Mouse (Mus musculus) heart, embryonic 15.5 days (tissue): ENCODE results near the gene Xlr5a. TPM values are rescaled to one million over a fixed set of nuclear protein-coding genes. Genes with fewer than 3 reads are reported as not detected.
"Not testable (repeated sequence)": the region's sequence is repeated elsewhere in the genome, so short reads cannot be mapped to it uniquely, and the experiment has no call there.

ENCODE experiments used
- ATAC-seq: fragments of 200-750 bp; cut with Nextera tagmentation; replicated peaks from 2 replicates; pipeline ENCODE4 v1.8.0; 2017; ENCODE audit warnings: low read depth, moderate TSS enrichment; ENCODE audit not compliant: insufficient number of reproducible peaks, insufficient read depth, low FRiP score
- H3K27ac ChIP-seq: fragments of 300-500 bp; sonication (generic); 2 replicates; pipeline ENCODE4 v1.5.1; 2015; ENCODE audit warnings: mild to moderate bottlenecking, inconsistent platforms
- H3K27me3 ChIP-seq: fragments of 300-500 bp; sonication (generic); 2 replicates; pipeline ENCODE4 v1.6.1; 2015; ENCODE audit warnings: inconsistent platforms
- H3K36me3 ChIP-seq: fragments of 300-500 bp; sonication (generic); 2 replicates; pipeline ENCODE4 v1.6.1; 2015; ENCODE audit warnings: mild to moderate bottlenecking, inconsistent platforms
- H3K4me1 ChIP-seq: fragments of 300-500 bp; sonication (generic); replicated peaks from 2 replicates; pipeline ENCODE4 v1.6.1; 2015; ENCODE audit warnings: inconsistent platforms
- H3K4me2 ChIP-seq: fragments of 300-500 bp; sonication (generic); 2 replicates; pipeline ENCODE4 v1.6.1; 2015; ENCODE audit warnings: inconsistent platforms, mild to moderate bottlenecking, moderate library complexity
- H3K4me3 ChIP-seq: fragments of 300-500 bp; sonication (generic); 2 replicates; pipeline ENCODE4 v1.5.1; 2015; ENCODE audit warnings: mild to moderate bottlenecking, inconsistent platforms
- H3K9ac ChIP-seq: fragments of 300-500 bp; sonication (generic); 2 replicates; pipeline ENCODE4 v1.6.1; 2015; ENCODE audit warnings: mild to moderate bottlenecking, inconsistent platforms
- H3K9me3 ChIP-seq: fragments of 300-500 bp; sonication (generic); replicated peaks from 2 replicates; pipeline ENCODE4 v1.6.1; 2016; ENCODE audit warnings: inconsistent platforms
- WGBS: fragments of 180-500 bp; shearing (Covaris S2); methylation state at CpG from one replicate; pipeline ENCODE4 v1.1.7; 2015; ENCODE audit warnings: mixed read lengths; 5-methylcytosine and 5-hydroxymethylcytosine counted together
- polyA plus RNA-seq: library from polyadenylated mRNA; unstranded; fragments of >200 nt; fragmentation: Nextera tagmentation; extraction: Ambion mirVana; gene quantifications from 2 replicates; pipeline ENCODE4 v1.2.1, GENCODE M21; 2015

The Xlr5a gene
- polyA plus RNA-seq, 1 experiment from 2014 or later: not detected

- H3K9ac ChIP-seq, ATAC-seq, H3K4me1 ChIP-seq, H3K27me3 ChIP-seq, H3K9me3 ChIP-seq, H3K27ac ChIP-seq, H3K36me3 ChIP-seq, H3K4me2 ChIP-seq, H3K4me3 ChIP-seq: not testable (repeated sequence)
- WGBS: 68% methylated on average over 14 of the region's 14 CpGs
Observed at GRCm38 (mm10) chrX:73242821-73243325, 49.9 kb downstream of the Xlr5a start, which contains the start of gene Xlr4c. Gene Xlr4c (minus strand): TSS chrX:73243130.

DNA sequence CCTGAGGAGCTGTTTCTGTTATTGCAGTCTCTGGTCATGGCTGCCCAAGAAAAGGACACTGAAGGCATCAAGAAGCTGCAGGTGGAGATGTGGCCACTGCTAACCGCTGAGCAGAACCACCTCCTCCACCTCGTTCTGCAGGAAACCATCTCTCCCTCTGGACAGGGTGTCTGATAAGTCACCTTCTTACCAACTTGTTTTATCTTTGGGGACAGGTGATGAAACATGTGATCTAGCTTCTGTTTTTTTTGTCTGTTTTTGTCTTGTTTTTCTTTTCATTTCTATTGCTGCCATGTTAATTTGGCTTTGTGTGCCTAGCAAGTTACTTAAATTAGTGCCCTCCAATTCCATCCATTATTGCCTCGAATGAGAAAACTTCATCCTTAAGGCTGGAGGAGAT, 63.5 kb downstream of the Xlr5a start:
- H3K27ac ChIP-seq: 0 out of 2 replicates have a peak overlapping the region, but pooled peaks have one; percentile 96
- H3K4me2 ChIP-seq: peak overlapping the region; percentile 89
- no peaks in the 10 kb centered on the region for H3K36me3 ChIP-seq
- ATAC-seq: no peak
- no peaks in the 10 kb centered on the region for H3K4me1 ChIP-seq
- no peaks in the 10 kb centered on the region for H3K9me3 ChIP-seq
- H3K9ac ChIP-seq: peak overlapping the region; percentile 67
- peak overlapping the region; percentile 68 for H3K4me3 ChIP-seq
- 32% methylated on average over 3 of the region's 3 CpGs for WGBS
- no peaks in the 10 kb centered on the region for H3K27me3 ChIP-seq

DNA sequence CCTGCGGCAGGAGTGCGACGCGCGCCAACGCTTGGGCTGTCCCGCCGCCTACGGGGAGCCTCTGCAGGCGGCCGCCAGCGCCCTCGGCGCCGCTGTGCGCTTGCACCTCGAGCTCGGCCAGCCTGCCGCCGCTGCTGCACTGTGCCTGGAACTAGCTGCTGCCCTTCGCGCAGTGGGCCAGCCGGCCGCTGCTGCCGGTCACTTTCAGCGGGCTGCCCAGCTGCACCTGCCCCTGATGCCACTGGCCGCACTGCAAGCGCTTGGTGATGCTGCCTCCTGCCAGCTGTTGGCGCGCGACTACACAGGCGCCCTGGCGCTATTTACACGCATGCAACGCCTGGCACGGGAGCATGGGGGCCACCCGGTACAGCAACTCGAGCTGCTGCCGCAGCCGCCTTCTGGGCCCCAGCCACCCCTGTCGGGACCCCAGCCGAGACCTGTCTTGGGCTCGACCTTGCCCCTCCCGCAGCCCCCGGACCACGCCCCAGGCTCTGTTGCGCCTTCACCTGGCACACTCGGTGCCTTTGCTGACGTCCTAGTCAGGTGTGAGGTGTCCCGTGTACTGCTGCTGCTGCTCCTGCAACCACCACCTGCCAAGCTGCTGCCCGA, 64.1 kb downstream of the Xlr5a start:
- Histone ChIP-seq H3K4me2 (peak overlapping the region; percentile 89), H3K4me3 (peak overlapping the region; percentile 68), H3K27ac (peak overlapping the region; percentile 96), H3K4me1 (no peaks in the 10 kb centered on the region), H3K27me3 (no peaks in the 10 kb centered on the region), H3K36me3 (no peaks in the 10 kb centered on the region), H3K9ac (peak overlapping the region; percentile 67), H3K9me3 (no peaks in the 10 kb centered on the region)
- peak; percentile 36 for ATAC-seq
- WGBS: 15% methylated on average over 48 of the region's 51 CpGs

DNA sequence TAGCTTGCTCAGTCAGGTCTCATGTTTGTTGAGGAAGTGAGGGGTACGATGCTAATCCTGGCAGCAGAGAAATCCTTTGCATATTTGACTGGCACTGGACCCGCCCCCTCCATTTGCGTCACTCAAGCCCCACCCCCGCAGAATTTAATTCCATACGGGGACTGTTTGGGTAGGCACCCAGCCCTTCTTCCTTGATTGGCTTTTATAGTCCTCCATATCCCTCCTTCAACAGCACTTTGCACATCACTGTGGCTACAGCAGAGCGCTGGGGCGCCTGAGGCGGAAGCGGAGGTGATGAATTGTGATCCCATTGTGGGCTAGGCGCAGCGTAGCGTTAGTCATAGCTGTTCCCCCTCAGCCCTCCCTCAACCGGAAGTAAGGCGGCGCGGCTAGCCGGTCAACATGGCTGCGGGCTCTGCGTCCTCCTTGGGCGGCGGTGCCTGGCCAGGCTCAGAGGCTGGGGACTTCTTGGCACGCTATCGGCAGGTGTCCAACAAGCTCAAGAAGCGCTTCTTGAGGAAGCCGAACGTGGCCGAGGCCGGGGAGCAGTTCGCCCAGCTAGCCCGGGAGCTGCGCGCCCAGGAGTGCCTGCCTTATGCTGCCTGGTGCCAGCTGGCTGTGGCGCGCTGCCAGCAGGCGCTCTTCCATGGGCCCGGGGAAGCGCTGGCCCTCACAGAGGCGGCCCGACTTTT, 64.7 kb downstream of the Xlr5a start, which contains the start of gene F8a:
F8a (plus strand) TSS at position 378 of the 692 bp plus-strand sequence.
- Histone ChIP-seq H3K4me3 (peak within 1 kb of the TSS; percentile 68), H3K4me1 (no peaks in the 10 kb centered on the region), H3K36me3 (no peaks in the 10 kb centered on the region), H3K4me2 (peak within 1 kb of the TSS; percentile 89), H3K9me3 (no peaks in the 10 kb centered on the region), H3K27me3 (no peaks in the 10 kb centered on the region), H3K27ac (peak within 1 kb of the TSS; percentile 96), H3K9ac (peak within 1 kb of the TSS; percentile 67)
- WGBS: 15% methylated on average over 39 of the region's 39 CpGs
- ATAC-seq: peak; percentile 92

DNA sequence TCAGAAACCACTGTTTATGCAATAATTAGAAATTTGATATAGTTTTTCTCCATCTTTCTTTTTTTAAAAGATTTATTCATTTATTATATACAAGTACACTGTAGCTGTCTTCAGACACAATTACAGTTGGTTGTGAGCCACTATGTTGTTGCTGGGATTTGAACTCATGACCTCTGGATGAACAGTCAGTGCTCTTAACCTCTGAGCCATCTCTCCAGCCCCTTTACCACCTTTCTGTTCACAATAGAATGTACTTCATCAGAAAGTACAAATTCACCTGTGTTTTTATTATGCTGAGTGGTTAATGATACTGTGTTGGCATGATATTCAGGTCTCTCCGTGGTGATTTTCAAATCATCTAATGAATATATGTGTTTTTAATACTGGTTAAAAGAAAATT, 67.4 kb downstream of the Xlr5a start:
- no peak overlapping the region for H3K9ac ChIP-seq
- 49% methylated on average over 1 of the region's 1 CpGs for WGBS
- no peaks in the 10 kb centered on the region for H3K27me3 ChIP-seq
- H3K27ac ChIP-seq: no peak overlapping the region
- no peaks in the 10 kb centered on the region for H3K36me3 ChIP-seq
- no peaks in the 10 kb centered on the region for H3K4me1 ChIP-seq
- H3K9me3 ChIP-seq: no peaks in the 10 kb centered on the region
- no peak for ATAC-seq
- no peak overlapping the region for H3K4me3 ChIP-seq
- no peak overlapping the region for H3K4me2 ChIP-seq

DNA sequence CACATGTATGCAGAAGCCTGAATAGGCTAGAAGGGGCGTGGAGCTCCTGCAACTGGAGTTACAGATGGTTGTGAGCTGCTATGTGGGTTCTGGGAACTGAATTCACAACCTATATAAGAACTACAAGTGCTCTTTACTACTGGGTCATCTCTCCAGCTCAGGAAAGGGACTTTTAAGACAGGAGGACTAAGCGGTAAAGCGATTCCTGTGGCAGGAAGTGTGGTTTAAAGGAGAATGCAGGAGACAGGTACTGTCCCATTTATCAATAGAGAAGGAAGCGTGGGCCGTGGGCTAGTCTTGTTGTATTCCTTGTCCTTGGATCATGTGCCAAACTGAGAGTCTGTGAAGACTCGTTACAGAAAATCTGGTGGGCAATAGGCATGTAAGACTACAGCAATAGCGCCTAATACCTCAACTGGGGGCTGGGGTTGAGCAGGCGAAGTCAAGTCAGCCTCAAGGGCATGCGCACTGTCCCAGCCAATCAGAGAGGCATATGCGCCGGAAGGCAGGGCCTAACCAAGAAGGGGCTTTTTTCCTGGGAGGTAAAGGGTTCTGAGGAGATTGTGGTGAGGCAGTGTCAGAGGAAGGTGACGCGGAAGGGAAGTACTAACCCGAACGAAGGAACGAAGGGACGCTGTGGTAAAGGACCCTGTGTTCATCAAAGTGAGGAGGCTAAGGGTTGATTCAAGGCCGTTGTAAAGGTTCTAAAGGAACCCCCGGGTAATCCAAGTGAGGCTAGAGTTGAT, 78.8 kb downstream of the Xlr5a start, which contains the start of gene Xlr4b:
Xlr4b (plus strand) TSS at position 515 of the 746 bp plus-strand sequence.
- ATAC-seq: not testable (repeated sequence)

DNA sequence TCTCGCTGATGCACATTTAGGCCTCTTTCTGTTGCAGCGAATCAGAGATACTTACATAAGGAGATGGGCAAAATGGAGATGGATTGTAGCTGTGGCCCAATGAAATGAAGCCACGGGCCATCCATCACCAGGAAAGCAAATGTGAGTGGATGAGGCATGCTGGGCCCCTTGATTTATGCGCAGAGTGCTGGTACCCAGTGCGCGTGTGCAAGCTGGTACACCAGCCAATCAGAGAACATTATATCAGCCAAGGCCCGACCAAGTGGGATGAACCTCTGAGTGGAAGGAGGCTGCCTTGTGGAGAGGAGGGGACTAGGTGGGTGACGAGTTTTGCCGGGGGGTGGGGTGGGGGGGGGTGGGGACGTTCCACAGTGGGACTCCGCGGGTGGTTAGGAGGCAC, 100.8 kb downstream of the Xlr5a start, which contains the start of gene Xlr3b:
Xlr3b (plus strand) TSS at position 274 of the 400 bp plus-strand sequence.
- H3K27ac ChIP-seq, ATAC-seq, H3K4me1 ChIP-seq, H3K9ac ChIP-seq, H3K4me3 ChIP-seq, H3K4me2 ChIP-seq, H3K36me3 ChIP-seq, H3K9me3 ChIP-seq, H3K27me3 ChIP-seq: not testable (repeated sequence)
- 69% methylated on average over 11 of the region's 12 CpGs for WGBS

More for the DNA sequence above, 78.8 kb downstream of the Xlr5a start, which contains the start of gene Xlr4b:
- not testable (repeated sequence) for H3K4me1 ChIP-seq, H3K4me3 ChIP-seq, H3K9ac ChIP-seq, H3K27ac ChIP-seq, H3K4me2 ChIP-seq, H3K27me3 ChIP-seq, H3K36me3 ChIP-seq, H3K9me3 ChIP-seq
- WGBS: 73% methylated on average over 19 of the region's 19 CpGs

GRCm38 (mm10) chrX:73176889-73177288, 115.9 kb downstream of the Xlr5a start, which contains the start of gene Spin2d:
Gene Spin2d (minus strand): TSS chrX:73176989.
- WGBS: 56% methylated on average over 5 of the region's 15 CpGs

DNA sequence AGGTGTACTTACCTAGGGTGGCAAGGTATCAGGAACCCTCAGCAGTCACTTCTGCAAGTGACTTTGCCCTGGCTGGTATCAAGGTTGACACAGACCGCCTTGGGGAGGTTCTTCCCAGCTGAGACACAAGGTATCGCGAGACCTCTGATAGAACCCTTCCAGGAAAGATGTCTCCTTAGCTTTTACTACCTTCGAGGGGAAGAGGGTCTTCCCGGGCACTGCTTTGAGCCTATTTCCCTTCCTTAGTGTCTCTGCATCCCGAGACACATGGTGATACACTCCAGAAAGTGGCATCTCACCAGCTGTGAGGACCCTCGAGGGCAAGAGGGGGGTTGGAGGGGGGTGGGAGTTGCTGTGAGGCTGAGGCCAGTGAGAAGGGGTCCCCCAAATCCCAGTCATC, 143.4 kb downstream of the Xlr5a start, which contains the start of gene DXBay18:
DXBay18 (minus strand) TSS at position 101 of the 400 bp plus-strand sequence.
- H3K9me3 ChIP-seq, H3K4me3 ChIP-seq, ATAC-seq, H3K27me3 ChIP-seq, H3K9ac ChIP-seq, H3K36me3 ChIP-seq, H3K27ac ChIP-seq, H3K4me2 ChIP-seq, H3K4me1 ChIP-seq: not testable (repeated sequence)
- WGBS: no CpG with 5 or more reads among the region's 7 CpGs

More at GRCm38 (mm10) chrX:73176889-73177288, 115.9 kb downstream of the Xlr5a start, which contains the start of gene Spin2d:
- H3K9ac ChIP-seq, H3K4me1 ChIP-seq, ATAC-seq, H3K27ac ChIP-seq, H3K4me2 ChIP-seq, H3K4me3 ChIP-seq, H3K27me3 ChIP-seq, H3K9me3 ChIP-seq, H3K36me3 ChIP-seq: not testable (repeated sequence)

DNA sequence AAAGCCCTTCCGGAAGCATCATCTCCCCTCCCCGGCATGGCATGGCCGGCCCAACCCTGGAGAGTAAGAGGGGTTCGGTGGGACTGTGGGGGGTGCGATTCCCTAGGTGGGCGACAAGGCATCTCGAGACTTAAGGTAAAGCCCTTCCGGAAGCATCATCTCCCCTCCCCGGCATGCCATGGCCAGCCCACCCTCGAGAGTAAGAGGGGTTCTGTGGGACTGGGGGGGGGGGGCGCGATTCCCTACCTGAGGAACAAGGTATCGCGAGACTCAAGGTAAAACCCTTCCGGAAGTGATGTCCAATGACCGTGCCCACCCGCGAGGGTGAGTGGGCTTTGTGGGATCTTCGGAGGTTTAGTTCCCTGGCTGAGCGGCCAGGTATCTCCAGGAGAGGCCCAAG, 144.3 kb downstream of the Xlr5a start, which contains the start of gene Xlr5b:
Xlr5b (plus strand) TSS at position 301 of the 400 bp plus-strand sequence.
- not testable (repeated sequence) for H3K9ac ChIP-seq, H3K27ac ChIP-seq, ATAC-seq, H3K27me3 ChIP-seq, H3K36me3 ChIP-seq, H3K4me3 ChIP-seq, H3K4me2 ChIP-seq, H3K9me3 ChIP-seq, H3K4me1 ChIP-seq
- WGBS: no CpG with 5 or more reads among the region's 20 CpGs

DNA sequence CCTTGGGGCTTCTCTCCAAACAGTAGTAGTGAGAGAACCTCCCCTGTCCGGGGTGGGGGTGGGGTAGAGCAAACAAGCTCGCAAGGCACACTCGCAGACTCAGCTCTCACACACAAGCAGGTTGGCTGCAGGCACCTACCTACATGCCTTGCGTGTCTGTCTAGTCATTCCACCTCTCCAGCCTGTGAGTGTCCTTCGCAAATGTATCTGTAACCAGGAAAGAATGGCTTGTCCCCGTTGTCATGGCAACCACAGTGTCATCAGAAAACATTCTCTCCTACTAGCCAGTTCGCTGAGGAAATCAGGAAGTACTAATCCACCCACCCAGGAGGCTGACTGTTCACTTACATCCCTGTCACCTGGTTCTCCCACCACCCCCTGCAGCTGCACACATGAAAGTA, 149.6 kb downstream of the Xlr5a start:
- H3K9me3 ChIP-seq, H3K4me2 ChIP-seq, H3K4me3 ChIP-seq, H3K9ac ChIP-seq, H3K4me1 ChIP-seq, H3K27me3 ChIP-seq, ATAC-seq, H3K36me3 ChIP-seq, H3K27ac ChIP-seq: not testable (repeated sequence)
- no CpG with 5 or more reads among the region's 7 CpGs for WGBS
